Mouse (Mus musculus) ES-Bruce4 (cell line): Measurements from ENCODE around the gene Tmed10.

Experiments used
- CTCF ChIP-seq: IDR thresholded peaks from one replicate; pipeline ENCODE4 v1.8.1; 2011; ENCODE audit warnings: low read depth, low read length
- EP300 ChIP-seq: IDR thresholded peaks from 2 replicates; pipeline ENCODE4 v1.6.1; 2011; ENCODE audit warnings: low read depth, low read length; ENCODE audit not compliant: insufficient read depth

GRCm38 (mm10) chr12:85378271-85378670 lies 3.6 kb upstream of the Tmed10 start:
- no peak for TF ChIP-seq EP300
- TF ChIP-seq CTCF: peak; percentile 19
